Mouse (Mus musculus): ENCODE results near the gene Reps2. TPM values are rescaled to one million over a fixed set of nuclear protein-coding genes. Genes with fewer than 3 reads are reported as not detected.

The Reps2 gene
- polyA plus RNA-seq, 1 experiment from 2014 or later, result 0.40 TPM

DNA sequence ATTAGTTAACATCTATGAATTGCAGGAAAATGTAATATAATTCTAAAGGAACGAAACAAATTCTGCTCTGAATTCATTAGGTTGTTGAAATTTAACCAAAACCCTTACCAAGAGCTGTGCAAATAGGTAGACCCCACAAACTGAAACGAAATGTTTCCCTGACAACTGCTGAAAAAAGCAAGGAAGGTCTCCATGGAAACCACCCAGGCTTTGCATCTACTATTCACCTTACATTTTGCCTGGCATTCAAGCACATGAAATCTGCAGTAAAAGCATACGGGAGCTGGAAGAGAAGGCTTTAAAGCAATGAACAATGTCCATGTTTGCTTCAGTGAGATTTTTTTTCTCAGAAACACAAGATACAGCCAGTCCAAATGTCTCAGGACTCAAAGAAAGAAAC is 59.1 kb downstream of the Reps2 start:
- H3K4me3 ChIP-seq, result no peak overlapping the region
- no peak overlapping the region for H3K27ac ChIP-seq
- no peaks in the 10 kb centered on the region for H3K27me3 ChIP-seq
- no peak overlapping the region for H3K4me2 ChIP-seq
- H3K4me1 ChIP-seq (replicated peaks), result no peaks in the 10 kb centered on the region
- ATAC-seq (replicated peaks; ENCODE audit: insufficient number of reproducible peaks, insufficient read depth, low FRiP score, low read depth), result no peak
- H3K36me3 ChIP-seq, result no peaks in the 10 kb centered on the region
- WGBS, result 67% methylated on average over 3 of the region's 3 CpGs
- H3K9me3 ChIP-seq (replicated peaks), result no peaks in the 10 kb centered on the region
- H3K9ac ChIP-seq, result no peak overlapping the region

- Histone ChIP-seq H3K27me3 (no peaks in the 10 kb centered on the region), H3K4me1 (replicated peaks) (no peaks in the 10 kb centered on the region), H3K36me3 (no peaks in the 10 kb centered on the region), H3K9me3 (replicated peaks) (no peaks in the 10 kb centered on the region), H3K27ac (no peak overlapping the region), H3K4me2 (no peak overlapping the region), H3K4me3 (no peak overlapping the region), H3K9ac (no peak overlapping the region)
- no peak for ATAC-seq (replicated peaks; ENCODE audit: insufficient number of reproducible peaks, insufficient read depth, low FRiP score, low read depth)
- WGBS, result 59% methylated on average over 3 of the region's 3 CpGs
Measured at GRCm38 (mm10) chrX:162580521-162580920, 62.9 kb downstream of the Reps2 start.

- no peak for ATAC-seq (replicated peaks; ENCODE audit: insufficient number of reproducible peaks, insufficient read depth, low FRiP score, low read depth)
- H3K9me3 ChIP-seq (replicated peaks), result no peaks in the 10 kb centered on the region
- WGBS, result 79% methylated on average over 2 of the region's 2 CpGs
Measured at GRCm38 (mm10) chrX:162568439-162568838, 75.0 kb downstream of the Reps2 start.

GRCm38 (mm10) chrX:162565501-162565900 is 77.9 kb downstream of the Reps2 start:
- no peak overlapping the region for H3K4me2 ChIP-seq
- no peak overlapping the region for H3K9ac ChIP-seq
- no peak overlapping the region for H3K27ac ChIP-seq
- no peak for ATAC-seq (replicated peaks; ENCODE audit: insufficient number of reproducible peaks, insufficient read depth, low FRiP score, low read depth)
- no peak overlapping the region for H3K4me3 ChIP-seq
- H3K27me3 ChIP-seq, result no peaks in the 10 kb centered on the region
- no peaks in the 10 kb centered on the region for H3K36me3 ChIP-seq
- no peaks in the 10 kb centered on the region for H3K4me1 ChIP-seq (replicated peaks)
- WGBS, result 86% methylated on average over 4 of the region's 4 CpGs
- no peaks in the 10 kb centered on the region for H3K9me3 ChIP-seq (replicated peaks)

More at GRCm38 (mm10) chrX:162568439-162568838, 75.0 kb downstream of the Reps2 start:
- no peak overlapping the region for H3K27ac ChIP-seq
- no peak overlapping the region for H3K9ac ChIP-seq
- H3K36me3 ChIP-seq, result no peaks in the 10 kb centered on the region
- no peaks in the 10 kb centered on the region for H3K27me3 ChIP-seq
- H3K4me1 ChIP-seq (replicated peaks), result no peaks in the 10 kb centered on the region
- no peak overlapping the region for H3K4me2 ChIP-seq
- no peak overlapping the region for H3K4me3 ChIP-seq

- Histone ChIP-seq H3K9ac (no peak overlapping the region), H3K27ac (no peak overlapping the region), H3K4me2 (no peak overlapping the region), H3K36me3 (no peaks in the 10 kb centered on the region), H3K4me1 (replicated peaks) (0 out of 2 replicates have a peak, but pooled peaks cover 9% of the 10 kb centered on the region), H3K9me3 (replicated peaks) (no peaks in the 10 kb centered on the region), H3K4me3 (no peak overlapping the region), H3K27me3 (0 out of 2 replicates have a peak, but pooled peaks cover 2% of the 10 kb centered on the region)
- WGBS, result 30% methylated on average over 6 of the region's 6 CpGs
- ATAC-seq (replicated peaks; ENCODE audit: insufficient number of reproducible peaks, insufficient read depth, low FRiP score, low read depth), result no peak
Measured at GRCm38 (mm10) chrX:162556459-162556841, 87.0 kb downstream of the Reps2 start.

- H3K36me3 ChIP-seq, result no peaks in the 10 kb centered on the region
- H3K9me3 ChIP-seq (replicated peaks), result no peaks in the 10 kb centered on the region
- 0 out of 2 replicates have a peak, but pooled peaks cover 2% of the 10 kb centered on the region for H3K27me3 ChIP-seq
- ATAC-seq (replicated peaks; ENCODE audit: insufficient number of reproducible peaks, insufficient read depth, low FRiP score, low read depth), result no peak
- no peak overlapping the region for H3K27ac ChIP-seq
- WGBS, result 63% methylated on average over 1 of the region's 1 CpGs
- no peak overlapping the region for H3K4me2 ChIP-seq
- H3K9ac ChIP-seq, result no peak overlapping the region
- no peak overlapping the region for H3K4me3 ChIP-seq
- H3K4me1 ChIP-seq (replicated peaks), result 0 out of 2 replicates have a peak, but pooled peaks cover 9% of the 10 kb centered on the region
Measured at GRCm38 (mm10) chrX:162555729-162556458, 87.6 kb downstream of the Reps2 start.

DNA sequence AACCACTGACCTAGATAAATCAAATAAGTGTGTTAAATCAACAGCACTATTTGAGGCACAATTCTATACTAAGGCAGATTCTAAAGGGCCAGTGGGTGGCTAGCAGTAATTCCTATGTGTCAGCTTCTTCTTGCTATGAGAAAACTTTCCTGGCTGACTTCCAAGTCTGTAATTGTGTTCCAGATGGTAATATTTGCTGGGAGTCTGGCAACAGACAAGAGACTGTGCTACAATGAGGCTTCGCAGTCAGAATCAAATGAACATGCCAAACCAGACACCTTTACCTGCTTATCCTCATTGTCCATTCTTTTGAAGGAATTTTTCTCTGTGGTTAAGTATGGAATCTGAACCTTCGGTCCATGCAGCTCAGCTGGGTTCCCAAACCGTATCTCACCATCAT is 88.9 kb downstream of the Reps2 start:
- H3K4me3 ChIP-seq, result no peak overlapping the region
- 0 out of 2 replicates have a peak, but pooled peaks cover 9% of the 10 kb centered on the region for H3K4me1 ChIP-seq (replicated peaks)
- H3K27ac ChIP-seq, result no peak overlapping the region
- no peak overlapping the region for H3K9ac ChIP-seq
- H3K9me3 ChIP-seq (replicated peaks), result no peaks in the 10 kb centered on the region
- no peak overlapping the region for H3K4me2 ChIP-seq
- H3K27me3 ChIP-seq, result 0 out of 2 replicates have a peak, but pooled peaks cover 2% of the 10 kb centered on the region
- WGBS, result 46% methylated on average over 3 of the region's 3 CpGs
- ATAC-seq (replicated peaks; ENCODE audit: insufficient number of reproducible peaks, insufficient read depth, low FRiP score, low read depth), result no peak
- no peaks in the 10 kb centered on the region for H3K36me3 ChIP-seq

DNA sequence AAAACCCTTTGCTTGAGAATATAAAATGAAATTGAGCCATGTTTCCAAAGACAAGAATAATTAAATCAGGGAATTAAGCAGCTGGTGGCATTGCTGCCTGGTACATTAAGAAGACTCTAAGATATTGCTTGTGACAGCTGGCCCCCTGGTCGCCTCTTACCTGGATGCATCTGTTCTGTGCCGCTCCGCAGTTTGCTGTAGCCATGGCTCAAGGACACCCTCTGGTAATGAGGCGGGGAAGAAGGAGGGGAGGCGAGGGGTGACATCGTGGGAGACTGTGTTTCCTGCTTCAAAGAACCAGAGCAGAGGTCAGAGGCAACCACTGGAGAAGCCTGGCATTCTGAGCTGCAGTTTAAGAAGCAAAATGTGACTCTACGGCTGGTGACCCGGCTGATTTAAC is 91.1 kb downstream of the Reps2 start:
- H3K9me3 ChIP-seq (replicated peaks), result no peaks in the 10 kb centered on the region
- no peak overlapping the region for H3K4me3 ChIP-seq
- no peak for ATAC-seq (replicated peaks; ENCODE audit: insufficient number of reproducible peaks, insufficient read depth, low FRiP score, low read depth)
- H3K4me1 ChIP-seq (replicated peaks), result 0 out of 2 replicates have a peak, but pooled peaks cover 9% of the 10 kb centered on the region
- H3K9ac ChIP-seq, result no peak overlapping the region
- H3K27me3 ChIP-seq, result 0 out of 2 replicates have a peak, but pooled peaks cover 2% of the 10 kb centered on the region
- no peak overlapping the region for H3K4me2 ChIP-seq
- H3K27ac ChIP-seq, result no peak overlapping the region
- 51% methylated on average over 8 of the region's 8 CpGs for WGBS
- no peaks in the 10 kb centered on the region for H3K36me3 ChIP-seq

DNA sequence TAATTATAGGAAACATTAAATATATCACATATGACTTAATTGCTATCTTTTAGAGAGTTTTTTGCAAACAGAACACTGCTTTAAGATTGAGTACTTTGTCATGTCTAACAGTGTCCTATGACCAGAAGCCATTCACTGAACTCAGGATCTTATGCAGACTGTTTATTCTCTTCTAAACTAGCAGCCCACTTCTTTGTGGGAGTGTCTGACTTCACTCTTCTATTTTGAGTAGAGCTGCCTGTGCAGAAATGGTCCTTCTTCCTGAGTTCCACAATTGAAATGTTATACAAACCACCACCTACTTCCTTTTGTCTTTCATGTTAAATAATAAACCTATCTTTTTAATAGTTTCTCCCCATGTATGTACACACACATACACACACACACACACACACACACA is 98.4 kb downstream of the Reps2 start:
- no peak for ATAC-seq (replicated peaks; ENCODE audit: insufficient number of reproducible peaks, insufficient read depth, low FRiP score, low read depth)
- no peaks in the 10 kb centered on the region; the same call in 1 of the 2 replicates for H3K27me3 ChIP-seq

DNA sequence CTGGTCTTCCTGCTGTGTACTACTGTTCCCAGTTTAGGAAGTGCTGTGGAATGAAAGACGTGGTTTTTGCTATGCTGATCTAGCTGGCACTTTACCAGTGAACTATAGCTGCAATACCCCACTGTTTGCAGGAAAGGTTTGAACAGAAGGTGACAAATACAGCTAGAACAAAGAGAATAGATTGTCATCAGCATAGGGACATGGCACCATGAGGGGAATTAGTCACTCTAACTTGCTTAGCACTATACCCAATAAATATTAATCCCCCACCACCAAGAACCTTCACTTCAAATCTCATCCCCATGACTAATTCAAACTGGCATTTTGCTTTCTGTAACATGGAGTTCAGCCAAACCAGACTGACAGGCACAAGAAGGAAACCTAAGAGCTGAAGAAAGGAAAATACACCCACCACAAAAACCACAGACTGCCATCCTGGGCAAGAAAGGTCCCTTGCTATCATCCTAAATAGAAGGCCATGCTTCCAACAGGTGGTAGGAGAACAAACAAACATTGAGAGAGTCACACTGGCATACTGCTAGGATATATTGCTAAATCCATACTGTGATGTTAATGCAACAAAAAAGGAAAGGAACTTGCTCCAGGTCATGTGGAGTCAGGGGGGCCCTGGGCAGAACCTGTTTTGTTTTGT is 100.7 kb downstream of the Reps2 start:
- no peaks in the 10 kb centered on the region; the same call in 1 of the 2 replicates for H3K27me3 ChIP-seq
- H3K4me1 ChIP-seq (replicated peaks), result no peaks in the 10 kb centered on the region
- WGBS, result 39% methylated on average over 1 of the region's 1 CpGs
- no peak overlapping the region for H3K27ac ChIP-seq
- no peak overlapping the region for H3K4me2 ChIP-seq
- H3K9ac ChIP-seq, result no peak overlapping the region
- no peak overlapping the region for H3K4me3 ChIP-seq
- no peaks in the 10 kb centered on the region for H3K9me3 ChIP-seq (replicated peaks)
- no peaks in the 10 kb centered on the region for H3K36me3 ChIP-seq
- no peak for ATAC-seq (replicated peaks; ENCODE audit: insufficient number of reproducible peaks, insufficient read depth, low FRiP score, low read depth)

More for the DNA sequence above, 98.4 kb downstream of the Reps2 start:
- H3K9me3 ChIP-seq (replicated peaks), result no peaks in the 10 kb centered on the region
- no peak overlapping the region for H3K9ac ChIP-seq
- H3K27ac ChIP-seq, result no peak overlapping the region
- no peak overlapping the region for H3K4me3 ChIP-seq
- H3K4me1 ChIP-seq (replicated peaks), result no peaks in the 10 kb centered on the region
- H3K36me3 ChIP-seq, result no peaks in the 10 kb centered on the region
- no peak overlapping the region for H3K4me2 ChIP-seq

GRCm38 (mm10) chrX:162541961-162542360 is 101.5 kb downstream of the Reps2 start:
- no peak overlapping the region for H3K4me3 ChIP-seq
- no peaks in the 10 kb centered on the region; the same call in 1 of the 2 replicates for H3K27me3 ChIP-seq
- 91% methylated on average over 1 of the region's 1 CpGs for WGBS
- no peak for ATAC-seq (replicated peaks; ENCODE audit: insufficient number of reproducible peaks, insufficient read depth, low FRiP score, low read depth)
- H3K27ac ChIP-seq, result no peak overlapping the region
- no peak overlapping the region for H3K4me2 ChIP-seq
- H3K4me1 ChIP-seq (replicated peaks), result no peaks in the 10 kb centered on the region
- no peaks in the 10 kb centered on the region for H3K9me3 ChIP-seq (replicated peaks)
- no peaks in the 10 kb centered on the region for H3K36me3 ChIP-seq
- no peak overlapping the region for H3K9ac ChIP-seq

Measured in heart, embryonic 15.5 days (tissue).